Mouse (Mus musculus): ENCODE measurements around the gene Mrps27. TPM values are rescaled to one million over a fixed set of nuclear protein-coding genes. Genes with fewer than 3 reads are reported as not detected.
"Not testable (repeated sequence)": the region's sequence is repeated elsewhere in the genome, so short reads cannot be mapped to it uniquely, and the experiment has no call there.

Mrps27 gene
- total RNA-seq (2021), result 52.0 and 54.7 TPM in 2 replicates
- long read RNA-seq, experiment 1, transcript Mrps27-201 (11 exons, 1,849 nt), result major isoform, 121 of 148 reads
- long read RNA-seq, experiment 1, partial matches to known transcripts, result 14 of 148 reads
- long read RNA-seq, experiment 1, other reads (novel, unspliced or antisense), result 13 of 148 reads
- long read RNA-seq, experiment 2, transcript Mrps27-201 (11 exons, 1,849 nt), result major isoform, 74 of 84 reads
- long read RNA-seq, experiment 2, partial matches to known transcripts, result 5 of 84 reads
- long read RNA-seq, experiment 2, other reads (novel, unspliced or antisense), result 5 of 84 reads

DNA sequence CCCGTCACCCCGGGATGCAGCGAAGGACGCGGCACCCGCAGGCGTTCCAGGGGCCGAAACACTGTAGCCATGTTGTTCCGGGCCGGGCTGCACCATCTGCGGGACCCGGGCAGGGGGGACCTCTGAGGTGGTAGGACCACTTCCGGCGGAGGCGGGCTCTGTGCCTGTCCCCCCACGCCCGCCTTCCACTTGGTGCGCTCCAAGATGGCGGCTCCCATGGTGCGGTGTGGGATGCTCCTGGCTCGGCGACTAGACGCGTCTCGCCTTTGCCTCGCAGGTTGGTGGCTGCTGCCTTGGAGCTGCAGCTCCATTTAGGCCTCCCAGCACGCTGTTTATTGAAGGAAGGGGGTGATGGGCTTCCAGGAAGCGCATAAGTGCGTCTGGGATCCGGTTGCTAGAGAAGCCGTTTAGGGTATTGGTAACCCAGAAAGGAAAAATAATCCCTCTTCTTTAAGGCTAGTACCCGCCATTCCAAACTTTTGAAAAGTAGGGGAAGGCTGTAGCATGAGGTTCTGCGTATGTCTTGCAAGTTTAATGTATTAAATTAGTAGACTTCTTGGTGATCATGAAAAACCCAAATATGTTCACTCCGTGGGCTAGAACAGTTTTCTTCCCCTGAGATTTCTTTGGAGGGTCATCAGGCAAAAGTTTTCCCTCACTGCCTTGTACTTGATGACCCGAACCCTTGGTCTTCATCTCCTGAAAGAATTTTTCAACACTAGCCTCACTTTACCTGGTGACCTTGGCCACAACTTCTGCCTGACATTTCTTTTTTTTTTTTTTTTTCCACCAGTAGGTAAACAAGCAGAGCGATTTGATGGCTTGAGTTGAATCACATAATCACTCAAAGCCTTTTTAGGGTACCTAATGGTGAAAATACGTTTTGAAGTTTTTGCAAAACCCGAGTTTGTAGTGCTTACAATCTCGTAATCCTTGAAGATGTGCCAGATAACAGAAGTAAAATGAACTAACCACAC lies at the start of gene Mrps27, which contains the start of gene Ptcd2:
Gene Mrps27, plus strand, starts transcription at position 188 of the 977 bp plus-strand sequence.
Gene Ptcd2, minus strand, starts transcription at position 107 of the 977 bp plus-strand sequence.
- DNase-seq, result peak; percentile 99

GRCm38 (mm10) chr13:99299921-99300320 lies 44.7 kb upstream of the Mrps27 start:
- DNase-seq, result no peak

DNA sequence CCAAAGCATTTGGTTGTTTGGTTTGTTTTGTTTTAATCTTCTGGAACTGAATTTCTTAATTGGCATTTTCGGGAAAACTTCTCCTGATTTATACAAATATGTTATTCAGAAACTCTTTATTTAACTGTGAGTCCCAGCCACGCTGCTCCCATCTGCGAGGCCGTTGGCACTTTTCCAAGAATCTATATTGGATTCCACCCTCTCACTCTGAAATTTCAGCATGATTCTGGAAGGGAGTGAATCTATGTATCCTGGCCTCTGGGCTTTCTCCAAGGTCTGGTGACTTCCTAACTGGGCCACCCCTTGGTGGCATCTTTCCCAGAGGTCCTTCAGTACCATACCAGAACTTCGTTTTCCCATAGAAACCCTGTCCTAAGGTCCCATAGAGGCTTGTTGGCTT lies 40.7 kb upstream of the Mrps27 start:
- no peak for DNase-seq

DNA sequence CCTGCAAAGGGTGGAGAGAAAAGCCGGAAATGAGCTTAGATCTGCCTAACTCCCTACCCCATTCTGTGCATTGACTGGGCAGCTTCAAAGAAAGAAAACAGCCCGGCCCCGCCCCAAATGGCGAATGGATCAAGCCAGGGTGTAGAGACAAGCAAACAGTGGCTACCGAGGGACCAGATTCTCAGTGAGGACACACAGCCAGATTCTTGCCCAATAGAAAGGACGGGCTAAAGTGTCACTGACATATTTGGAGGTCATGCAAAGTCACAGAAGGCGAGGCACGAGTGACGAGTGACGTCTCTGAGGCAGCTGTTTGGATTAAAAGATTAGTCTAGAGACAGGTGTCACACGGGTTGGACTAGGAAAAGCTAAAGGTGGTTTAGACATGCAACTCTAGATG lies 40.2 kb upstream of the Mrps27 start:
- DNase-seq, result peak; percentile 63

- no peak for DNase-seq
Measured at GRCm38 (mm10) chr13:99305186-99305585, 39.4 kb upstream of the Mrps27 start.

DNA sequence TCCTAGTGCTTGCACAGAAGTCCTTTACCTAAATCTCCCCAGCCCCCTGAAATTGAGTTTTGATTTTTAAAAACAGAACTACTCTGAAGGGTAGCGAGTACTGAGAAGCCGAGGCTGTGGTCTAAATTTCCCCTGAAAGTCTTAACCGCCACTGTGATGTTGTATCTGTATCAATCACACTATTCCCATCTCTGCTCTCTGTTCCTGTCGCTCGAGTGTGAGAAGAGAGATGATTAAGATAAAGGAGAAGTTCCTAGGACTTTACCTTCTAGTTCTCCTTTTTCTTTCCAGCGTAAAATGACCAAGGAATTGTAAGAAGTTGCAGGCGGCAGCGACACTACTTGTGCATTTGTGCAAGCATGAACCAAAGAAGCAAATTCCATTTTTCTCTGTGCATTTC lies 38.4 kb upstream of the Mrps27 start:
- no peak for DNase-seq

- peak; percentile 48 for DNase-seq
Measured at GRCm38 (mm10) chr13:99307930-99308359, 36.6 kb upstream of the Mrps27 start.

DNA sequence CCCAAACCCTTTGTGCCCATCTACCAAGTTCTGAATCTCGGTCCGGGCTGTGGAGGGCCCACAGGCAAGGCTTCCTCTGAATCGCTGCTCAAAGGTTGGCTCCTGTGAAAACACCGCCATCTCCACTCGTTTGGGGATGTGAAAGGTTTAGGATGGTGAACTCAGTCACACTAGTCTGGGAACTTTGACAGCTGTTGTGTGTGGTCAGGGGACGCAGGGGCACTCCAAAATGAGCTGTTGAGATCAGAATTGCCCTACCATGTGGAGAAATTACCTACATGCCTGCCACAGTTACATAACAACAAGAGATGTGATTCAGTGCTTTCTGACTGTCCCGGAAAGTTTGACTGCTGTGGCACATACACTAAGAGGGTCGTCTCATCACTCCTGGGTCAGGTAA lies 36.2 kb upstream of the Mrps27 start:
- peak; percentile 15 for DNase-seq

DNA sequence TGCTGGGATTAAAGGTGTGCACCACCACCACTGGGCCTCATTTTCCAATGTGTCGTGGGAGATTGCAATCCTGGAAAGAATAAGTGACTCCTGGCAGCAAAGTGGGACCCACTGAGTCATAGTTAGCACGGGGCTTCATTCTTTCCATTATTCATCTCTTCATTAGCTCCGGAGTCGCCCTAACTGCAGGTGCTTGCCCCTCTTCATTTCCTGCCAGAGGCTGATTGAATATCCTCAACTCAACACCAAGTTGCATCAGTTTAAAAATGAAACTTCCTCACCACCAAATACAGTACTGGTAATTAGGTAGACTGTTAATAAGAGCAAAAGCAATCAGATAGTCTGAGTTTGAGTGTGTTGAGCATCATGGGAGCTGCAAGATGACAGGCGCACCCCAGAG lies 30.5 kb upstream of the Mrps27 start:
- no peak for DNase-seq

DNA sequence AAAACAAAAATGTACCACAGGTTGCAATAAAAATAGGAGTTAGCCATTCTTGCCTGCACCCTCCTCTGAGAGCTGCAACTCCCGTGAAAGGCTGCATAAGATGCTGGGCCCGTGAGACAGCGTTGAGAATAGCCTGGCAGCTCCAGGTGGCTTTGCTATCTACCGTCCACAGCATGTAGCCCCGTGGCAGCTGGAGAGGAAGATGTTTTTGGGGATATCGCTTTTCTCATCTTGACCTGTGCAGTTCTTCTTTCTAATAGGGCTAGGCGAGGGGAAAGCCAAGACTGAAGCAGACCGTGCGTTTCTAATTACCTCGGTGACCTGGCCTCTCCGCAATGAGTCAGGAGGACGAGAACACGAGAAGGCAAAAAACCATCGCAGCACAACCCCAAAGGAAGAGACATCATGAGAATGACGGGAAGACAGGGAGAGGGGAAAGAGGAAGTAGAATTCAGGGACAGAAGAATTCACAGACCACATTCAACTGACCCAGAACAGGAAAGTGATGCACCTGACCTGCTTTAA lies 29.9 kb upstream of the Mrps27 start:
- DNase-seq, result no peak

- DNase-seq, result peak; percentile 53
Measured at GRCm38 (mm10) chr13:99316366-99316765, 28.2 kb upstream of the Mrps27 start.

GRCm38 (mm10) chr13:99317058-99317457 lies 27.5 kb upstream of the Mrps27 start:
- peak; percentile 64 for DNase-seq

DNA sequence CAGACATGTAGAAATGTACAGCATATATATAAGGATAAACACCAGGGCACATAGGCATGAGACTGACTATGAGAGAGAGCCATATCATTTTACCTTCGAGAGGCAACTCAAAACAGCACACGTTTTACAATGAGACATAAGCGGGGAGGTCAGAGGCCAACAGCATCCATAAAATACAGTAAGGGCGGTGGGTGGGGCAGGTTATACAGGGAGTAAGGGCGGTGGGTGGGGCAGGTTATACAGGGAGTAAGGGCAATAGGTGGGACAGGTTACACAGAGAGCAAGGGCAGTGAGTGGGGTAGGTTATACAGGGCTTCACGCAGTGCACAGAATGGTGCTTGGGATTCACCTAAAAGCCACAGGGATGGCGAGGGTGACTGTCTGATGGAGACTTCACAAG lies 24.1 kb upstream of the Mrps27 start:
- DNase-seq, result no peak

GRCm38 (mm10) chr13:99322915-99323314 lies 21.7 kb upstream of the Mrps27 start:
- DNase-seq, result not testable (repeated sequence)

- no peak for DNase-seq
Measured at GRCm38 (mm10) chr13:99323632-99324336, 20.8 kb upstream of the Mrps27 start.

DNA sequence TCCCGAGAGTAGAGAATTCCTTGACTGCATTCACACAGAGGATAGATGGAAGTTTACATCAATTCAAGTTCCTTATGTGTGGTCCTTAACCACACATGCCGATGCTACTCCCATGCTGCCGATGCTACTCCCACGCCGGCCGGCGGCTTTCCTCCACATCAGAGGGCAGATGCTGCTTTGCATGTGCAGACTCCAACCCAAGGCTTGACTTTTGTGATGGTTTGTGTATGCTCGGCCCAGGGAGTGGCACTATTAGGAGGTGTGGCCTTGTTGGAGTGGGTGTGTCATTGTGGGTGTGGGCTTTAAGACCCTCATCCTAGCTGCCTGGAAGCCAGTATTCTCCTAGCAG lies 20.3 kb upstream of the Mrps27 start:
- DNase-seq, result not testable (repeated sequence)

GRCm38 (mm10) chr13:99331255-99331654 lies 13.3 kb upstream of the Mrps27 start:
- no peak for DNase-seq

- DNase-seq, result no peak
Measured at GRCm38 (mm10) chr13:99337510-99337909, 7.1 kb upstream of the Mrps27 start.

DNA sequence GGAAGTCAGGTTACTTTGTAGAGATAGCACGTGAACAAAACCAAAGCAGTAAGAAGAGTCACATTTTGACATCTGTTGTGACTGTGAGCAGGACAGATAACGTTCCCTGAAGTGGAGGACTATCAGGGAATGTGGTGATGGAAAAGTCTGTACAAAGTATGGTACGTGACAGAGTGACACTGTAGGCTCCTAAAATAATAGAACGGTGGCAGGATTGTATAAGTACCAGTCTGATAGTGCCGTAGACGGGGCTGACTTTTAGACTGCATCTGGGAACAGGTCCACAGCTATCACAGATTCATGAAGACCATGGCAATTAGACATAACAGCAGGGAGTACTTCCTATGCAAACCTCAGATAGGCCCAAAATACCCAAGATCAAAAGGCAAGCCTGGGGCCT lies 3.1 kb upstream of the Mrps27 start:
- DNase-seq, result no peak

DNA sequence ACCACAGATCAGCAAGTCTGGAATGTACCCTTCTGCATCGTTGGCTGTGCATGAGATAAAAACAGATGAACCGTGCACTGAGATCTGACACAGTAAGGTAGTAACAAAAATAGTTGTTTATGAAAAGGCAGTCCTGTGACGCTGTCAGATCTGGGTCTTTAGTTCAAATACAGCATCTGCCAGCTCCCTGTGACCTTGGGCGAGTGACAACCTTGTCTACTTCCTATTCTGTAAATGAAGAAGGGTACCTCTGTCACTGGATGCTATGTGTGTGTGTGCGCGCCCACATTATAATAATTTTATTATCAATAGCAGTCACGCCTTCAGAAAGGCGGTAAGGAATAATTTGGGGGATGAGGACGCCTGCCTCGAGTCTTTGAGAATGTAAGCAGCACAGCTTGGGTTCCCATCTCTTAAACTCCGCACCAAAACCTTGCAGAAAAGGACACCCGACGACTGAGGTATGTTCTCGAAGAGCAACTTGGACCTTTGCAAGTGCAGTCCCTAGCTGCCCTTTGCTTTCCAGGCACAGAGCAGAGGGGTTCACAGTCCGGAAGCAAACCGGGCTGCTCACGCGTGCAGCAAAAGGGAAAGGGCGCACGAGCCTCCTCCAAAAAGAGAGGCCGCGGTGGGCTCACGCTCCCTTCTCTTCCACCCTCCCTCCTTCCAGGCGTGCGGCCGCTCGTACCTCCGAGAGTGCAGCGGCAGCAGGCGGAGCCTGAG lies 549 bp upstream of the Mrps27 start:
- no peak for DNase-seq

GRCm38 (mm10) chr13:99350009-99350408 lies 5.4 kb downstream of the Mrps27 start:
- no peak for DNase-seq

DNA sequence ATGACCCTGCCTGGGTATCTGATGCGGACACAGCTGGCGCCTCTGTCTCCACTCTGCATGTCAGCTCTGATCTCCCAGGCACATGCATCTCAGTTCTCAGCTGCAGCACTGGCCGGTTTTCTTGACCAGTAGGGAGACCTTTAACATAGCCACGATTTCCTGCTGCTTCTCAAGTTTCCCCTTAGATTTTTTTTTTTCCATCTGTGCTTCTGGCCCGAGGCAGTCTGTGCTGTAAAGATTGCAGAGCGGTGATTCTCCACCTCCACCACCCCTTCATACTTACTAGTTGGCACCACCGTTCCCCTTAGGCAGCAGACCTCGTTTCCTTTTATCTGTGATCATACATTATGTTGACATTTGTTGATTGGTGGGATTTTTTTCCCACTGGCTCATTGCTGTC lies 6.6 kb downstream of the Mrps27 start:
- no peak for DNase-seq
